Mouse (Mus musculus) CH12.LX (cell line): ENCODE measurements around the gene Nradd.

Experiments used
- JUND ChIP-seq: conservative IDR thresholded peaks from 2 replicates; pipeline ENCODE4 v1.6.1; 2011; ENCODE audit warnings: low read depth, low read length, improper control_type of control experiment
- MAZ ChIP-seq: IDR thresholded peaks from 2 replicates; pipeline ENCODE4 v1.6.1; 2012; ENCODE audit warnings: low read depth, mild to moderate bottlenecking, inconsistent platforms, low read length, improper control_type of control experiment, moderate library complexity
- MXI1 ChIP-seq: IDR thresholded peaks from 2 replicates; pipeline ENCODE4 v1.6.1; 2011; ENCODE audit warnings: mild to moderate bottlenecking, low read depth, low read length, improper control_type of control experiment
- NELFE ChIP-seq: IDR thresholded peaks from 2 replicates; pipeline ENCODE4 v1.6.1; 2011; ENCODE audit warnings: low read depth, low read length, improper control_type of control experiment
- NRF1 ChIP-seq: IDR thresholded peaks from 2 replicates; pipeline ENCODE4 v1.6.1; 2014; ENCODE audit warnings: low read depth, mild to moderate bottlenecking, inconsistent platforms, low read length, improper control_type of control experiment, moderate library complexity
- POLR2A ChIP-seq: IDR thresholded peaks from 2 replicates; pipeline ENCODE4 v1.6.1; 2011; ENCODE audit warnings: low read depth, mild to moderate bottlenecking, improper control_type of control experiment, low read length
- TCF12 ChIP-seq: IDR thresholded peaks from 2 replicates; pipeline ENCODE4 v1.6.1; 2014; ENCODE audit warnings: low read depth, mild to moderate bottlenecking, inconsistent platforms, low read length, improper control_type of control experiment
- USF1 ChIP-seq: IDR thresholded peaks from 2 replicates; pipeline ENCODE4 v1.6.1; 2014; ENCODE audit warnings: low read depth, mild to moderate bottlenecking, inconsistent platforms, low read length, improper control_type of control experiment

- TF ChIP-seq POLR2A: no peak
- TF ChIP-seq TCF12: no peak
- no peak for TF ChIP-seq NRF1
- TF ChIP-seq USF1: no peak
- TF ChIP-seq NELFE: no peak
- TF ChIP-seq JUND: no peak
- no peak for TF ChIP-seq MAZ
- TF ChIP-seq MXI1: no peak
These were observed 7.5 kb upstream of the Nradd start for GRCm38 (mm10) chr9:110631651-110632275.
